Mouse (Mus musculus) heart, postnatal 0 days (tissue): ENCODE measurements around the gene Pde7b. TPM values are rescaled to one million over a fixed set of nuclear protein-coding genes. Genes with fewer than 3 reads are reported as not detected.
"Not testable (repeated sequence)": the region's sequence is repeated elsewhere in the genome, so short reads cannot be mapped to it uniquely, and the experiment has no call there.

Experiments
- ATAC-seq: fragments of 200-750 bp; cut with Nextera tagmentation; 2 replicates; pipeline ENCODE4 v1.8.0; 2017; ENCODE audit warnings: low read depth, moderate number of reproducible peaks, moderate library complexity; ENCODE audit not compliant: insufficient read depth
- DNase-seq: peaks from one replicate; pipeline ENCODE4 v3.0.0-alpha.2; 2016; ENCODE audit warnings: low spot score
- H3K27ac ChIP-seq: fragments of 300-500 bp; sonication (generic); 2 replicates; pipeline ENCODE4 v1.5.1; 2014; ENCODE audit warnings: low read depth, mild to moderate bottlenecking
- H3K27me3 ChIP-seq: fragments of 300-500 bp; sonication (generic); 2 replicates; pipeline ENCODE4 v1.6.1; 2014; ENCODE audit warnings: low read length, mixed read lengths; ENCODE audit not compliant: control insufficient read depth, insufficient read depth
- H3K36me3 ChIP-seq: fragments of 300-500 bp; sonication (generic); replicated peaks from 2 replicates; pipeline ENCODE4 v1.6.1; 2014; ENCODE audit warnings: low read length, mixed read lengths; ENCODE audit not compliant: control insufficient read depth, insufficient read depth
- H3K4me1 ChIP-seq: fragments of 300-500 bp; sonication (generic); 2 replicates; pipeline ENCODE4 v1.6.1; 2014; ENCODE audit warnings: antibody characterized with exemption; ENCODE audit not compliant: control insufficient read depth, insufficient read depth
- H3K4me2 ChIP-seq: fragments of 300-500 bp; sonication (generic); 2 replicates; pipeline ENCODE4 v1.6.1; 2014; ENCODE audit warnings: low read depth, mild to moderate bottlenecking, low read length, moderate library complexity
- H3K4me3 ChIP-seq: fragments of 300-500 bp; sonication (generic); 2 replicates; pipeline ENCODE4 v1.5.1; 2014; ENCODE audit warnings: low read depth, low read length
- H3K9ac ChIP-seq: fragments of 300-500 bp; sonication (generic); replicated peaks from 2 replicates; pipeline ENCODE4 v1.6.1; 2014; ENCODE audit warnings: low read depth, low read length, mixed read lengths
- H3K9me3 ChIP-seq: fragments of 300-500 bp; sonication (generic); replicated peaks from 2 replicates; pipeline ENCODE4 v1.6.1; 2016; ENCODE audit warnings: low read length; ENCODE audit not compliant: control insufficient read depth
- CTCF ChIP-seq: IDR thresholded peaks from 2 replicates; pipeline ENCODE4 v1.5.1; 2016; ENCODE audit warnings: antibody characterized with exemption, control low read depth, low read depth
- EP300 ChIP-seq: IDR thresholded peaks from 2 replicates; pipeline ENCODE4 v1.6.1; 2016; ENCODE audit warnings: antibody characterized with exemption, low read depth
- whole genome bisulfite sequencing: fragments of 180-500 bp; shearing (Covaris S2); extraction: QIAGEN DNeasy Blood & Tissue Kit; methylation state at CpG from one replicate; pipeline ENCODE4 v1.1.7; 2014; 5-methylcytosine and 5-hydroxymethylcytosine counted together
- polyA plus RNA-seq: library from polyadenylated mRNA; unstranded; fragments of >200 nt; fragmentation: Nextera tagmentation; extraction: Ambion mirVana; gene quantifications from 2 replicates; pipeline ENCODE4 v1.2.1, GENCODE M21; 2015
- total RNA-seq: library from RNA; depleted of rRNA; stranded (reverse); fragments of >200 nt; gene quantifications from 2 replicates; pipeline ENCODE4 v1.2.3, GENCODE M21; 2014; ENCODE audit warnings: low replicate concordance

Pde7b gene
- total and polyA plus RNA-seq, 2 experiments from 2014 or later: 5.0 to 11.8 TPM

GRCm38 (mm10) chr10:20528544-20529411 lies 196.1 kb downstream of the Pde7b start:
- H3K27me3 ChIP-seq: no peaks in the 10 kb centered on the region
- no peaks in the 10 kb centered on the region for H3K36me3 ChIP-seq
- no peak for ATAC-seq
- H3K27ac ChIP-seq: no peak overlapping the region
- H3K4me3 ChIP-seq: no peak overlapping the region
- no peak overlapping the region for H3K9ac ChIP-seq
- H3K4me1 ChIP-seq: peaks cover 2% of the 10 kb centered on the region
- no peak for DNase-seq
- WGBS: 84% methylated on average over 20 of the region's 20 CpGs
- no peaks in the 10 kb centered on the region for H3K9me3 ChIP-seq
- no peak overlapping the region for H3K4me2 ChIP-seq
- TF ChIP-seq EP300 (no peak), CTCF (no peak)

DNA sequence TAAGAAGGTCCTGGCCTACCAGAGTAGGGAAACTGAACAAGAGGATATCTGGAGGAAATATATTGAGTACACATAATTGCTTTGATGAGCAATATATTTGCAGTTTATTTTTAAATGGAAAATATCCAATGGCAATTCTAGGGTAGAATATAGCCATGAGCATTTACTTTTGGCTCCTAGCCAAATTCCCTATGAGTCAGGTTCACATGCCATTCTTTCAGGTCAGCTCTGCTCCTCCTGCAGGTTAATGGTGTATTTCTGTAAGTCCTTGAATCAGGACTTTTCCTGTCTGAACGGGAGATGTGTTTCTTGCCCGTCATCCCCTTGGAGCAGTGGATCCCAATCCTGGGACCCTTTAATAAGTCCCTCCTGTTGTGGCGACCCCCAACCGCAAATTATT lies 197.1 kb downstream of the Pde7b start:
- DNase-seq: no peak
- Histone ChIP-seq H3K27me3 (no peaks in the 10 kb centered on the region), H3K4me2 (no peak overlapping the region), H3K9ac (no peak overlapping the region), H3K4me1 (no peaks in the 10 kb centered on the region; the same call in 1 of the 2 replicates), H3K4me3 (no peak overlapping the region), H3K9me3 (no peaks in the 10 kb centered on the region), H3K27ac (no peak overlapping the region), H3K36me3 (no peaks in the 10 kb centered on the region)
- ATAC-seq: peak; percentile 39; the same call in 1 of the 2 replicates
- 69% methylated on average over 4 of the region's 4 CpGs for WGBS
- no peak for TF ChIP-seq CTCF
- no peak for TF ChIP-seq EP300

GRCm38 (mm10) chr10:20518529-20518889 lies 206.4 kb downstream of the Pde7b start:
- Histone ChIP-seq H3K4me3 (no peak overlapping the region), H3K4me2 (no peak overlapping the region), H3K27me3 (no peaks in the 10 kb centered on the region), H3K4me1 (peaks cover 3% of the 10 kb centered on the region; the same call in 1 of the 2 replicates), H3K9ac (no peak overlapping the region), H3K27ac (no peak overlapping the region), H3K36me3 (no peaks in the 10 kb centered on the region), H3K9me3 (no peaks in the 10 kb centered on the region)
- no peak for DNase-seq
- TF ChIP-seq EP300 (no peak), CTCF (no peak)
- WGBS: 76% methylated on average over 9 of the region's 9 CpGs
- ATAC-seq: no peak

- H3K27ac ChIP-seq: peak overlapping the region; percentile 70
- DNase-seq, H3K36me3 ChIP-seq, H3K9me3 ChIP-seq, H3K4me3 ChIP-seq, H3K4me1 ChIP-seq, ATAC-seq, H3K9ac ChIP-seq, H3K27me3 ChIP-seq: not testable (repeated sequence)
- WGBS: 72% methylated on average over 9 of the region's 9 CpGs
- peak overlapping the region; percentile 26; the same call in 1 of the 2 replicates for H3K4me2 ChIP-seq
Observed at GRCm38 (mm10) chr10:20517756-20518528, 206.9 kb downstream of the Pde7b start.

DNA sequence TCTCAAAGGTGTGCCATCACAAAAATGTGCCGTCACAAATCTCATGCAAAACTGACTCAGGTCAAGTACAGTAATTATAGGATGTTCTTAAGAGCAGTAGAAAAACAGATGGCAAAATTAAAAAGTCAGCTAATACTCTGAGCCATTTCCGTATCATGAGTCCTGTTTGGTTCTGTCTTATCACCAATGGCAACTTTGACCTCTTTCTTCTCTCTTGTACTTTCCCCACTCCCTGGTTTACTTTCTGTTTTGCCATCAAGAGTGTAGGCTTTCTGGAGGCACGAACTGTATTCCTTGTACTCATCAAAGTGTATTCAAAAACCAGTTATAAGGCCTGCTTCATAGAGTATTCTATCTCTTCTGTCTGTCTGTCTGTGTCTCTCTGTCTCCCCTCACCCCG lies 211.0 kb downstream of the Pde7b start:
- DNase-seq (no peak), ATAC-seq (no peak)
- TF ChIP-seq CTCF (no peak), EP300 (no peak)
- peaks cover 16% of the 10 kb centered on the region; the same call in 1 of the 2 replicates for H3K4me1 ChIP-seq
- no peaks in the 10 kb centered on the region for H3K9me3 ChIP-seq
- WGBS: 64% methylated on average over 4 of the region's 4 CpGs
- H3K27me3 ChIP-seq: no peaks in the 10 kb centered on the region
- no peak overlapping the region for H3K4me2 ChIP-seq
- no peak overlapping the region for H3K9ac ChIP-seq
- no peaks in the 10 kb centered on the region for H3K36me3 ChIP-seq
- no peak overlapping the region for H3K4me3 ChIP-seq
- 0 out of 2 replicates have a peak overlapping the region, but pooled peaks have one; percentile 30 for H3K27ac ChIP-seq
